Comparison of ENCODE assay signal across 16 mouse cellular contexts in the genomic region with DNA sequence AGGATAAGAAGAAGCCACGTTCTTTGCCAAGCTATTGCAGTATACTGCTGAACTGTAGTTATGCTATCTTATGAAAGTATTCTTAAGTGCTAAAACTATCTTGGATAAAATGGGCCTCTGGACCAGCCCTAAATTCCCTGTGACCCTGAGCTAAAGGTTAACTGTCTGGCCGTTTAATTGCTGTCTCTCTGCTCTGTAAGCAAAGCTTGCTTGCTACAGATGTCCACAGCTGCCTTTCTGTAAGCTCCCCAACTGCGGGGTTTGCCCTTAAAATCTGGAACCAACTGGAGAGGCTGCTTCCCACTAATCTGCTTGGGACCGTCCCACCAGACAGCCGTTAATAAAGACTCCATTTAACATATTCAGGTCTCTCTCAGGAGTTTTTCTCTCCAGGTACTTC.
DNase-seq lines count a peak whose midpoint lies in the region; ATAC-seq lines count a peak whose summit lies in the region.
"Had no signal": no experiment of that assay in that cellular context is flagged by ENCODE, and none has a peak within 500 bp of the region (broad histone marks: within the 10 kb centered on the region; RNA-seq: fewer than 3 reads in every experiment).

No protein-coding gene starts in this region.

- H3K4me2 ChIP-seq in stomach, embryonic 14.5 days (replicated peaks; ENCODE audit: low read depth, low read length), result no peak overlapping the region
- H3K4me2 ChIP-seq: embryonic facial prominence, embryonic 12.5 days; limb, embryonic 13.5 days; midbrain, embryonic 15.5 days; neural tube, embryonic 12.5 days had no signal

- intact Hi-C loops in gastrocnemius, postnatal 36 days (cut with DNase I), result no loop called here

- peak; percentile 23 for DNase-seq in ovary, adult 18-20 months (ENCODE audit: low spot score)
- no peak for DNase-seq in ovary, postnatal 36 days (ENCODE audit: low spot score)
- peak; percentile 50 for DNase-seq in heart, postnatal 4 days
- DNase-seq in kidney, postnatal 10 days, result peak; percentile 86
- DNase-seq in gastrocnemius, postnatal 36 days, result no peak
- DNase-seq in gastrocnemius, postnatal 10 days, result no peak
- no peak for DNase-seq in spleen, postnatal 14 days (ENCODE audit: low spot score in 2 of 2)
- DNase-seq: adrenal gland, postnatal 14 days; cerebellum, postnatal 14 days; retina, postnatal 1 day had no signal

- no peaks in the 10 kb centered on the region for H3K27me3 ChIP-seq in stomach, embryonic 14.5 days (ENCODE audit: control insufficient read depth, insufficient read depth, low read length)
- H3K27me3 ChIP-seq: embryonic facial prominence, embryonic 12.5 days; limb, embryonic 13.5 days; midbrain, embryonic 15.5 days; neural tube, embryonic 12.5 days; Patski had no signal

- WGBS in stomach, embryonic 14.5 days, result 38% methylated on average over 5 of the region's 5 CpGs

- no peak overlapping the region for H3K4me3 ChIP-seq in stomach, embryonic 14.5 days (ENCODE audit: low read depth, low read length)
- H3K4me3 ChIP-seq: embryonic facial prominence, embryonic 12.5 days; limb, embryonic 13.5 days; midbrain, embryonic 15.5 days; neural tube, embryonic 12.5 days had no signal

- H3K27ac ChIP-seq in stomach, embryonic 14.5 days (ENCODE audit: low read length), result peak overlapping the region; percentile 57; the same call in 1 of the 2 replicates
- H3K27ac ChIP-seq: embryonic facial prominence, embryonic 12.5 days; limb, embryonic 13.5 days; midbrain, embryonic 15.5 days; neural tube, embryonic 12.5 days had no signal

- no peaks in the 10 kb centered on the region for H3K36me3 ChIP-seq in stomach, embryonic 14.5 days (ENCODE audit: control insufficient read depth, insufficient read depth, low read length)
- H3K36me3 ChIP-seq: embryonic facial prominence, embryonic 12.5 days; limb, embryonic 13.5 days; midbrain, embryonic 15.5 days; neural tube, embryonic 12.5 days had no signal

- H3K9ac ChIP-seq in stomach, embryonic 14.5 days (replicated peaks; ENCODE audit: low read depth, low read length), result no peak overlapping the region
- H3K9ac ChIP-seq: embryonic facial prominence, embryonic 12.5 days; limb, embryonic 13.5 days; midbrain, embryonic 15.5 days; neural tube, embryonic 12.5 days had no signal

- 0 out of 2 replicates have a peak, but pooled peaks cover 3% of the 10 kb centered on the region for H3K4me1 ChIP-seq in stomach, embryonic 14.5 days (ENCODE audit: control insufficient read depth, insufficient read depth, low read length)
- H3K4me1 ChIP-seq: embryonic facial prominence, embryonic 12.5 days; midbrain, embryonic 15.5 days; neural tube, embryonic 12.5 days had no signal

- peak; percentile 62; the same call in 1 of the 2 replicates for ATAC-seq in stomach, embryonic 14.5 days (ENCODE audit: insufficient number of reproducible peaks, insufficient read depth, low FRiP score, low read depth)
- ATAC-seq: midbrain, embryonic 15.5 days; Patski had no signal

- no peaks in the 10 kb centered on the region for H3K9me3 ChIP-seq in stomach, embryonic 14.5 days (ENCODE audit: control insufficient read depth, low read depth, low read length)
- H3K9me3 ChIP-seq: midbrain, embryonic 15.5 days; neural tube, embryonic 12.5 days had no signal

Comparison
In these comparisons a context has a peak if more than half of its experiments do, and no peak if none do; other contexts are left out.
1. DNase-seq: peak in ovary, adult 18-20 months (single experiment), heart, postnatal 4 days (single experiment) and kidney, postnatal 10 days (single experiment); none in ovary, postnatal 36 days (single experiment), gastrocnemius, postnatal 36 days (0 of 2), gastrocnemius, postnatal 10 days (single experiment) and spleen, postnatal 14 days (0 of 2).